Mouse (Mus musculus) 3134 (cell line): ENCODE data around the gene Lrrc8d.

ENCODE experiments used
- DNase-seq: peaks from one replicate; pipeline ENCODE4 v3.0.0-alpha.2; 2011; ENCODE audit warnings: low spot score; ENCODE audit not compliant: insufficient read length; ENCODE audit errors: extremely low read depth

Lrrc8d gene

GRCm38 (mm10) chr5:105699141-105700069 is at the start of gene Lrrc8d:
Gene Lrrc8d, plus strand, starts transcription at chr5:105699969.
- peak; percentile 86 for DNase-seq

- no peak for DNase-seq
Observed at GRCm38 (mm10) chr5:105650728-105651479, 48.9 kb upstream of the Lrrc8d start.

- no peak for DNase-seq
Observed at GRCm38 (mm10) chr5:105651561-105651991, 48.2 kb upstream of the Lrrc8d start.

GRCm38 (mm10) chr5:105654237-105655063 is 45.3 kb upstream of the Lrrc8d start:
- DNase-seq, result peak; percentile 51

GRCm38 (mm10) chr5:105655100-105655734 is 44.6 kb upstream of the Lrrc8d start:
- DNase-seq, result no peak

GRCm38 (mm10) chr5:105661894-105662293 is 37.9 kb upstream of the Lrrc8d start:
- no peak for DNase-seq

- DNase-seq, result no peak
Observed at GRCm38 (mm10) chr5:105666930-105667329, 32.8 kb upstream of the Lrrc8d start.

- DNase-seq, result no peak
Observed at GRCm38 (mm10) chr5:105667411-105667810, 32.4 kb upstream of the Lrrc8d start.

GRCm38 (mm10) chr5:105669086-105669485 is 30.7 kb upstream of the Lrrc8d start:
- DNase-seq, result no peak

GRCm38 (mm10) chr5:105669508-105670353 is 30.0 kb upstream of the Lrrc8d start:
- no peak for DNase-seq

GRCm38 (mm10) chr5:105672332-105672731 is 27.4 kb upstream of the Lrrc8d start:
- no peak for DNase-seq

GRCm38 (mm10) chr5:105675511-105675910 is 24.3 kb upstream of the Lrrc8d start:
- DNase-seq, result no peak

GRCm38 (mm10) chr5:105677071-105677470 is 22.7 kb upstream of the Lrrc8d start:
- DNase-seq, result no peak

GRCm38 (mm10) chr5:105678243-105678642 is 21.5 kb upstream of the Lrrc8d start:
- no peak for DNase-seq

- DNase-seq, result no peak
Observed at GRCm38 (mm10) chr5:105679261-105679660, 20.5 kb upstream of the Lrrc8d start.

- DNase-seq, result no peak
Observed at GRCm38 (mm10) chr5:105679921-105680843, 19.6 kb upstream of the Lrrc8d start.

- DNase-seq, result no peak
Observed at GRCm38 (mm10) chr5:105682143-105682611, 17.6 kb upstream of the Lrrc8d start.

- DNase-seq, result no peak
Observed at GRCm38 (mm10) chr5:105683912-105684350, 15.8 kb upstream of the Lrrc8d start.
